Mouse (Mus musculus): ENCODE measurements at regions not wholly inside any gene's neighbourhood (a gene's known extent, or its start where the extent isn't known, plus 50 kb on each side); places are given as distances from the start of the nearest gene placed in this dataset.

- Histone ChIP-seq H3K4me3 (no peak overlapping the region), H3K4me1 (no peaks in the 10 kb centered on the region), H3K4me2 (replicated peaks) (no peak overlapping the region), H3K9ac (replicated peaks) (no peak overlapping the region), H3K9me3 (no peaks in the 10 kb centered on the region), H3K27ac (replicated peaks) (no peak overlapping the region), H3K36me3 (no peaks in the 10 kb centered on the region), H3K27me3 (no peaks in the 10 kb centered on the region)
- no peak for ATAC-seq (ENCODE audit: low FRiP score, low read depth)
- WGBS: 75% methylated on average over 3 of the region's 3 CpGs
Observed at GRCm38 (mm10) chr12:95239158-95239779, 452.8 kb upstream of the Flrt2 start.

GRCm38 (mm10) chr12:95267187-95267586, 424.8 kb upstream of the Flrt2 start:
- H3K4me2 ChIP-seq (replicated peaks): no peak overlapping the region
- H3K4me3 ChIP-seq: no peak overlapping the region
- 78% methylated on average over 3 of the region's 3 CpGs for WGBS
- no peaks in the 10 kb centered on the region for H3K36me3 ChIP-seq
- no peaks in the 10 kb centered on the region for H3K4me1 ChIP-seq
- no peaks in the 10 kb centered on the region for H3K9me3 ChIP-seq
- no peaks in the 10 kb centered on the region for H3K27me3 ChIP-seq
- no peak overlapping the region for H3K9ac ChIP-seq (replicated peaks)
- no peak overlapping the region for H3K27ac ChIP-seq (replicated peaks)
- no peak for ATAC-seq (ENCODE audit: low FRiP score, low read depth)

- Histone ChIP-seq H3K27me3 (no peaks in the 10 kb centered on the region), H3K36me3 (no peaks in the 10 kb centered on the region), H3K9ac (replicated peaks) (no peak overlapping the region), H3K9me3 (no peaks in the 10 kb centered on the region), H3K27ac (replicated peaks) (no peak overlapping the region), H3K4me3 (no peak overlapping the region), H3K4me1 (no peaks in the 10 kb centered on the region), H3K4me2 (replicated peaks) (no peak overlapping the region)
- no peak for ATAC-seq (ENCODE audit: low FRiP score, low read depth)
- WGBS: 80% methylated on average over 2 of the region's 2 CpGs
Observed at GRCm38 (mm10) chr12:95305386-95305785, 386.6 kb upstream of the Flrt2 start.

- no peak for ATAC-seq (ENCODE audit: low FRiP score, low read depth)
Observed at GRCm38 (mm10) chr12:95315151-95315750, 376.8 kb upstream of the Flrt2 start.

GRCm38 (mm10) chr12:95316820-95317219, 375.2 kb upstream of the Flrt2 start:
- H3K36me3 ChIP-seq: no peaks in the 10 kb centered on the region
- H3K4me2 ChIP-seq (replicated peaks): no peak overlapping the region
- H3K9ac ChIP-seq (replicated peaks): no peak overlapping the region
- H3K4me1 ChIP-seq: no peaks in the 10 kb centered on the region
- 73% methylated on average over 1 of the region's 1 CpGs for WGBS
- no peak for ATAC-seq (ENCODE audit: low FRiP score, low read depth)
- H3K27me3 ChIP-seq: no peaks in the 10 kb centered on the region
- H3K4me3 ChIP-seq: no peak overlapping the region
- H3K27ac ChIP-seq (replicated peaks): no peak overlapping the region
- no peaks in the 10 kb centered on the region for H3K9me3 ChIP-seq

More at GRCm38 (mm10) chr12:95315151-95315750, 376.8 kb upstream of the Flrt2 start:
- no peaks in the 10 kb centered on the region for H3K4me1 ChIP-seq
- no peak overlapping the region for H3K27ac ChIP-seq (replicated peaks)
- H3K4me2 ChIP-seq (replicated peaks): no peak overlapping the region
- no peak overlapping the region for H3K4me3 ChIP-seq
- no peak overlapping the region for H3K9ac ChIP-seq (replicated peaks)
- no peaks in the 10 kb centered on the region for H3K36me3 ChIP-seq
- H3K9me3 ChIP-seq: no peaks in the 10 kb centered on the region
- 89% methylated on average over 2 of the region's 2 CpGs for WGBS
- no peaks in the 10 kb centered on the region for H3K27me3 ChIP-seq

- no peak overlapping the region for H3K4me2 ChIP-seq (replicated peaks)
- 63% methylated on average over 3 of the region's 3 CpGs for WGBS
- no peaks in the 10 kb centered on the region for H3K36me3 ChIP-seq
- ATAC-seq (ENCODE audit: low FRiP score, low read depth): peak; percentile 78
- no peaks in the 10 kb centered on the region for H3K4me1 ChIP-seq
- no peak overlapping the region for H3K4me3 ChIP-seq
- no peaks in the 10 kb centered on the region for H3K27me3 ChIP-seq
- no peak overlapping the region for H3K27ac ChIP-seq (replicated peaks)
- no peak overlapping the region for H3K9ac ChIP-seq (replicated peaks)
- H3K9me3 ChIP-seq: no peaks in the 10 kb centered on the region
Observed at GRCm38 (mm10) chr12:95321693-95322092, 370.3 kb upstream of the Flrt2 start.

GRCm38 (mm10) chr12:95329666-95330065, 362.4 kb upstream of the Flrt2 start:
- H3K9me3 ChIP-seq: no peaks in the 10 kb centered on the region
- H3K27ac ChIP-seq (replicated peaks): no peak overlapping the region
- WGBS: 62% methylated on average over 1 of the region's 1 CpGs
- no peak for ATAC-seq (ENCODE audit: low FRiP score, low read depth)
- no peaks in the 10 kb centered on the region for H3K4me1 ChIP-seq
- H3K36me3 ChIP-seq: no peaks in the 10 kb centered on the region
- H3K9ac ChIP-seq (replicated peaks): no peak overlapping the region
- H3K4me2 ChIP-seq (replicated peaks): no peak overlapping the region
- H3K27me3 ChIP-seq: no peaks in the 10 kb centered on the region
- H3K4me3 ChIP-seq: no peak overlapping the region

- Histone ChIP-seq H3K27me3 (peaks cover 7% of the 10 kb centered on the region), H3K27ac (replicated peaks) (no peak overlapping the region), H3K4me2 (replicated peaks) (no peak overlapping the region), H3K36me3 (no peaks in the 10 kb centered on the region), H3K4me1 (no peaks in the 10 kb centered on the region), H3K4me3 (no peak overlapping the region), H3K9ac (replicated peaks) (no peak overlapping the region), H3K9me3 (no peaks in the 10 kb centered on the region)
- no peak for ATAC-seq (ENCODE audit: low FRiP score, low read depth)
- 93% methylated on average over 5 of the region's 5 CpGs for WGBS
Observed at GRCm38 (mm10) chr12:95347786-95348185, 344.2 kb upstream of the Flrt2 start.

- peak; percentile 32; the same call in 1 of the 2 replicates for ATAC-seq (ENCODE audit: low FRiP score, low read depth)
- 7% methylated on average over 6 of the region's 6 CpGs for WGBS
- no peaks in the 10 kb centered on the region for H3K36me3 ChIP-seq
- H3K9ac ChIP-seq (replicated peaks): no peak overlapping the region
- peaks cover 22% of the 10 kb centered on the region for H3K27me3 ChIP-seq
- no peak overlapping the region for H3K27ac ChIP-seq (replicated peaks)
- no peaks in the 10 kb centered on the region for H3K4me1 ChIP-seq
- H3K4me3 ChIP-seq: no peak overlapping the region
- H3K9me3 ChIP-seq: no peaks in the 10 kb centered on the region
- no peak overlapping the region for H3K4me2 ChIP-seq (replicated peaks)
Observed at GRCm38 (mm10) chr12:95355151-95355550, 336.9 kb upstream of the Flrt2 start.

GRCm38 (mm10) chr12:95384248-95384964, 307.6 kb upstream of the Flrt2 start:
- Histone ChIP-seq H3K4me2 (replicated peaks) (no peak overlapping the region), H3K9me3 (no peaks in the 10 kb centered on the region), H3K27ac (replicated peaks) (no peak overlapping the region), H3K4me3 (no peak overlapping the region), H3K9ac (replicated peaks) (no peak overlapping the region), H3K4me1 (no peaks in the 10 kb centered on the region), H3K36me3 (no peaks in the 10 kb centered on the region), H3K27me3 (no peaks in the 10 kb centered on the region)
- 37% methylated on average over 3 of the region's 3 CpGs for WGBS
- ATAC-seq (ENCODE audit: low FRiP score, low read depth): no peak

- H3K4me2 ChIP-seq (replicated peaks): no peak overlapping the region
- H3K4me1 ChIP-seq: no peaks in the 10 kb centered on the region
- H3K4me3 ChIP-seq: no peak overlapping the region
- H3K9ac ChIP-seq (replicated peaks): no peak overlapping the region
- no peaks in the 10 kb centered on the region for H3K36me3 ChIP-seq
- 59% methylated on average over 3 of the region's 3 CpGs for whole genome bisulfite sequencing
- ATAC-seq (ENCODE audit: low FRiP score, low read depth): no peak
- no peak overlapping the region for H3K27ac ChIP-seq (replicated peaks)
- H3K9me3 ChIP-seq: no peaks in the 10 kb centered on the region
- no peaks in the 10 kb centered on the region for H3K27me3 ChIP-seq
Observed at GRCm38 (mm10) chr12:95385688-95386087, 306.3 kb upstream of the Flrt2 start.

- no peak overlapping the region for H3K27ac ChIP-seq (replicated peaks)
- H3K4me1 ChIP-seq: peaks cover 7% of the 10 kb centered on the region; the same call in 1 of the 2 replicates
- no peak overlapping the region for H3K9ac ChIP-seq (replicated peaks)
- no peaks in the 10 kb centered on the region for H3K36me3 ChIP-seq
- 96% methylated on average over 2 of the region's 2 CpGs for WGBS
- ATAC-seq (ENCODE audit: low FRiP score, low read depth): no peak
- H3K4me3 ChIP-seq: no peak overlapping the region
- no peak overlapping the region for H3K4me2 ChIP-seq (replicated peaks)
- no peaks in the 10 kb centered on the region for H3K27me3 ChIP-seq
- no peaks in the 10 kb centered on the region for H3K9me3 ChIP-seq
Observed at GRCm38 (mm10) chr12:95388185-95388584, 303.8 kb upstream of the Flrt2 start.

Data from midbrain, embryonic 12.5 days (tissue).